Mouse (Mus musculus) cerebellum, adult 8-10 months (tissue): Measurements from ENCODE around the gene Slc22a6.

Experiments
- DNase-seq: peaks from one replicate; pipeline ENCODE4 v3.0.0; 2022

Slc22a6 gene

GRCm38 (mm10) chr19:8617904-8618303 lies at the start of gene Slc22a6:
TSS of gene Slc22a6 (plus strand) at chr19:8618039.
- no peak for DNase-seq

GRCm38 (mm10) chr19:8569453-8569863 lies 48.4 kb upstream of the Slc22a6 start:
- no peak for DNase-seq

GRCm38 (mm10) chr19:8570341-8571040 lies 47.3 kb upstream of the Slc22a6 start:
- DNase-seq, result no peak

DNA sequence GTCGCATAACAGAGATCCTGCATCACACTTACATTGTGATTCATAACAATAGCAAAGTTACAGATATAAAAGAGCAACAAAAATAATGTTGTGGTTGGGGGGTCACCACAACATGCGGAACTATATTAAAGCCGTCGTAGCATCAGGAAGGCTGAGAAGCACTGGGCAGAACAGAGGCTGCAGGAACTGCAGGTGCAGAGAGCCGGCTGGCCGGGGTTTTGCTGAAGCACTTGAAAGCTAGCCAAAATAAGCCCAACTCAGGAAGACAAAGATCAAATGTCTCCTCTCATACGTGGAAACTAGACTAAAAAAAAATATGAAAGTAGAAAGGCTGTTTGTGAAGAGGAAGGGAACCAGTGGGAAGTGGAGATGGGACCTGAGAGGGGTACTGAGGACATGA lies 46.1 kb upstream of the Slc22a6 start:
- no peak for DNase-seq

DNA sequence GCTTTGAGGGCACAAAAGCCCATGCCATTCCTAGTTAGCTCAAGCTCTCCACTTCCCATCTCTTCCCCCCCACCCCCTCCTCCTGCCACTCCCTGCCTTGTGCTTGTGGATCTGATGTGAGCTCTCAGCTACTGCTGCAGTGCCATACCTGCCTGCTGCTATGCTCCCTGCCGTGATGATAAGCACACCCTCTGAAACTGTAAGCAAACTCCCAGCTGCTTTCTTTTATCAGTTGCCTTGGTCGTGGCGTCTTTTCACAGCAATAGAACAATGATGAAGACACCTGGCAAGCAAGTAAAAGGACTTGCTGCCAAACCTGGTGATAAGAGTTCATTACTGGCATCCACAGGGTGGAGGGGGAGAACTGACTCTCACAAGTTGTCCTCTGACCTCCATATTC lies 45.4 kb upstream of the Slc22a6 start:
- DNase-seq, result no peak

DNA sequence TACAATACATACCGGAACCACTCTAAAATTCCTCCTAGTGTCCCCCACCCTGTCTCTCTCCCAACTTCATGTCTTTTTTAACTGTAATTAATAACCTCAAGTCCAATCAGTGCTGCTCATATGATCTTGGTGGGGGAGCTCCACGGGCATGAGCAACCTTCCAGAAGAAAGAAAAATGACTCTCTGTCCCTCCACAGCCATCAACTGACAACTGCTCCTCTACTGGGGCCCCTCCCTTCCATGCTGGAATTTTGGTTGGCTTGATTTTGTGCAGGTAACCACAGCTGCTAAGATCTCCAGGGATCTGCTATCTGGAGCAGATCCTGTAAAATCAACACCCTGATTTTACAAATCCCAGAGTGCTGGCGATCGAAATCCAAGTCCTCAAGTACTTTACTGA lies 40.4 kb upstream of the Slc22a6 start:
- no peak for DNase-seq

- peak; percentile 30 for DNase-seq
Measured at GRCm38 (mm10) chr19:8578293-8578969, 39.4 kb upstream of the Slc22a6 start.

DNA sequence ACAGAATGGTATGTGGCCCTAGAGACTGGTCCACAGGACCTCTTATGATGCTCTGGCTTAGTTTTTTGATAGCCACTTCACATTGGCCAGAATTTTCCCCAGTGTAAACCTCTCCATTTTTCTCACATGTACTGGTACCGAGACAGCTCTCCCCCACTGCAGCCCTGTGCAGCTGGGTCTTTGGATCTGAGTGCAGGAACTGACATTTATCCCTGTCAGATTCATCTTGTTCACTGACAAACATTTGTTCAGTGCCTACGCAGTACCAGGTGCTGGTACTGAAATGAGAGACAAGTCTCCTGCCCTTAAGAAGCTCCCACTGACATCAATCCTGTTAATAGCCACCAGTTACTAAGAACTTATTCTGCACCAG lies 38.9 kb upstream of the Slc22a6 start:
- DNase-seq, result no peak

DNA sequence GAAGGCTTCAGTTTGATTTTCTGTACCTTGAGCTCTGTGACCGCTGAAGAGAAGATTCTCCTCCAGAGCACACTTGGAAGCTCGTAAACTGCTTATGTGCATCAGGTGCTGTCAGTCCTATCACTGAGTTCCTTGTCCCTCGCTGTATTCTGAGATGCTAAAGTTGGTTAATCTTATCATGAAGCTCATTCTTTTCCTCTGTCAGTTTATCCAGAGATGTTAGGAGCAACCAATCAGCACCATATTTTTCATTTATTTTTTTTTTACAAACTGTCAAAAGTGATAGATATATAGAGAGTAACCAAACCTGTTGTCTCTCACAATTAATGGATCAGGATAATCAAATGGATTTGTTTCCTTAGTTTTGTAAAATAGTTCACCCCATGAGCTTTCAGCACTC lies 32.5 kb upstream of the Slc22a6 start:
- no peak for DNase-seq

DNA sequence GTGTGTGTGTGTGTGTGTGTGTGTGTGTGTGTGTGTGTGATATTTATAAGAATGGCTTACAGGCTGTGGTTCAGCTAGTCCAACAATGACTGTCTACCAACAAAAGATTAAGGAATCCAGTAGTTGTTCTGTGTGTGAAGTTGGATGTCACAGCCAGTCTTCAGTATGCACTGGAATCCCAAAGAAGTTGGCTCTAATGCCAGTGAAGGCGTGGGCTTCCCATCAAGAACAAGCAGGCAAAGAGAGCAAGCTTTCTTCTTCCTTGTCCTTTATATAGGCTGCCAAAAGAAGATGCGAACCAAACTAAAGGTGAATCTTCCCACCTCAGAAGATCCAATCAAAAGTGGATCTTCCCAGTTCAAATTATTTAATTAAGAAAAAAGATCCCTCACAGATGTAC lies 31.9 kb upstream of the Slc22a6 start:
- DNase-seq, result no peak

DNA sequence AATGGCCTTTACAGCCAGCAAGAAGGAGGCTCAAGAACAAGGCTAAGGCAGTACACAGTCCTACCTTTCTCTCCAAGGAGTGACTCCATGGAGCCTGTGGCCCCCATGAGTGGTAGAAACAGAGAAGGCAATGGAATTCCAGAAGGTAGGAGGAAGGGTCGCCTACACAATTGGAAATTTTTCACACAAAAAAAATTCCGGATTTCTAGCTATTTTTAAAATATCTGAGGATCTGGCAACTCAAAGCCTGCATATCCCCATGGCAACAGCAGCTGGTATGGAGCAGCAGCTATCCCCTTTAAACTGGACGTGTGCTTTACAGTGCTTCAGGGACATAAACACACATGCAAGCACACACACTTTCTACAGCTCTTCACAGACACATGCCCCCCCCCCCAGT lies 31.5 kb upstream of the Slc22a6 start:
- no peak for DNase-seq

DNA sequence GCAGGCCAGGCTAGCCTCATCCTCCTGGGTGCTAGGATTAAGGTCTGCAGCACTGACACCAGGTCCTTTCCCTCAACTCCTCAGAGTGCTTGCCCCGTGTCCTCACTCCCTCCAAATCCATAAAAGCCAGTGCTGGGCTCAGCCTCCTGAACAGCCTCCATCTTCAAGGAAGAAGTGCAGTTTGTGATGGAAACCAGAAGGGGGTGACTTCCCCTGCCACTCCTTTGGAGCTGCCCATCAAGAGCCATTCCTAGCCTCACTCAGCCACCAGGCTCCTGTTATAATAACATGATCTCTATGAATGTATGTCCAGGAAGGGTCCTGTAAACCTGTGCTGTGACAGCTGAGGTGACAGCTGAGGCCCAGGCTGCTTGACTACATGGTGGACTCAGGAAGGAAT lies 30.5 kb upstream of the Slc22a6 start:
- no peak for DNase-seq

DNA sequence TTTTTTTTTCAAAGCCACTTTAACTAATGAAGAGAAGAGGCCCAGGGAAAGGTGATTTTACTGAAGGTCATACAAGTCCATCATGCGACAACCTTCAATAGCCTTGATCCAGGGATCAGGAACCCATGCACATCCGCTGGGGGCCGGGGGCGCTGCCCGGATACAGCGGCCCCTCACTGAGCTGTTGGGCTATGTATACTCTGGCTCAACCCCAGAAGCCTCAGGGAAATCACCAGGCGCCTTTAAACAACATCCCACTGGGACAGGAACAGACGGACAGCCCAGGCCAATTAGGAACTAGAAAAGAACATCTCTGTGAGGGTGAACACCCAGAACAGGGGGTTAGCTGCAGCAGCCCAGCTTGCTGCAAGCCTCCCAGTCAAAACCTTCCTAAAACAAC lies 26.9 kb upstream of the Slc22a6 start, which contains the start of gene Slc22a8:
Gene Slc22a8, plus strand, starts transcription at position 301 of the 400 bp plus-strand sequence.
- no peak for DNase-seq

- no peak for DNase-seq
Measured at GRCm38 (mm10) chr19:8592155-8592554, 25.7 kb upstream of the Slc22a6 start.

- DNase-seq, result no peak
Measured at GRCm38 (mm10) chr19:8592873-8593408, 24.9 kb upstream of the Slc22a6 start.

- DNase-seq, result no peak
Measured at GRCm38 (mm10) chr19:8593833-8594232, 24.0 kb upstream of the Slc22a6 start.

- DNase-seq, result no peak
Measured at GRCm38 (mm10) chr19:8594518-8594917, 23.3 kb upstream of the Slc22a6 start.

DNA sequence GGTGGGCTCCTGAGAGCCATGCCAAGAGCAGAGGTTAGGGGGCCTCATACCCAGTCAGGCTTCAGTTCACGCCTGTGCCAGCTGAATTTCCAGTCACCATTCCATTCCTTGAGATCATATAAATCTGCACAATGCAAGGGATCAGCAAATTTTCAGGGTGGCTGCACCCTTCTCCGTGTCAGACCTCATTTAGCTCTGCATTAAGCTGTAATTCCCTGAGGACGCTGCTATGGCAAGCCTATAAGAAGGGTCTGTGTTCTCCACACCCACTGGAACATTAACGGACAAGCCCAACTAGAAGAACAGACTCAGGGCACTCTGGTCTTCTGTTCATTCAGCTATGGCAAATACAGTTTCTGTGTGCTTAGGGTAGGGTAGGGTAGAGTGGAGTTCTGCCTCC lies 20.6 kb upstream of the Slc22a6 start:
- DNase-seq, result no peak

DNA sequence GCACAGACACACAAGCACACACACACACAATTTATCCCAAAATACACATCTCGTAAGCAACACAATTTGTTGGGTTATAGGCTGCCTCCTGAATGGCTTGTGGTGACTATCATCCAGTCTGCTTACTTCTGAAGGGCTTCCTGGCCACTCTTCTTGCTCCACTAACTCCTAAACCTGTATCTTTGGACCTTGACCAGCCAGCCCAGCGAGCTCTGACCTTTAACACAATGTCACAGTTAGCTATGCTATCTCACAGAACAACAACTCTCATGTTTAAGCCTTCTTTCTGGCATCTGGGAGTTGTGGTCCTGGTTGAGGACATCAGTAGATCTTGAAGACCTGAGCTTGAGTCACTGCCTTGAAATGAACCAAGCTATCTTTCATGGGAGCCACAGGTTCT lies 18.6 kb upstream of the Slc22a6 start:
- DNase-seq, result no peak

DNA sequence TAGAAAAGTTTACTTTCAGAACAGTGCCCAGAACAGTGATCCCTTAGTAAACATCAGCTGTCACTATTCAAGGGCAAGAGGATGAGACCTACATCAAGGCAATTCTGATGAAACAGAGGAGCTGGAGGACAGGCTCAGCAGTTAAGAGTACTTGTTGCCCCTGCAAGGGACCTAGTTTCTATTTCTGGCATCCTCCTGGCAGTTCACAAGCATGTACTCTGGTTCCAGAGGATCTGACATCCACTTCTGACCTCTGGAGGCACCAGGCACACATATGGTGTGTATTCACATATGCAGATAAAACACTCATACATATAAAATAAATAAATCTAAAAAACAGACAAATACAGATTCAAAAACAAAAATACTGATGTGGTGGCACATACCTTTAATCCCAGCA lies 15.9 kb upstream of the Slc22a6 start:
- DNase-seq, result no peak

GRCm38 (mm10) chr19:8602914-8603313 lies 14.9 kb upstream of the Slc22a6 start:
- DNase-seq, result no peak

DNA sequence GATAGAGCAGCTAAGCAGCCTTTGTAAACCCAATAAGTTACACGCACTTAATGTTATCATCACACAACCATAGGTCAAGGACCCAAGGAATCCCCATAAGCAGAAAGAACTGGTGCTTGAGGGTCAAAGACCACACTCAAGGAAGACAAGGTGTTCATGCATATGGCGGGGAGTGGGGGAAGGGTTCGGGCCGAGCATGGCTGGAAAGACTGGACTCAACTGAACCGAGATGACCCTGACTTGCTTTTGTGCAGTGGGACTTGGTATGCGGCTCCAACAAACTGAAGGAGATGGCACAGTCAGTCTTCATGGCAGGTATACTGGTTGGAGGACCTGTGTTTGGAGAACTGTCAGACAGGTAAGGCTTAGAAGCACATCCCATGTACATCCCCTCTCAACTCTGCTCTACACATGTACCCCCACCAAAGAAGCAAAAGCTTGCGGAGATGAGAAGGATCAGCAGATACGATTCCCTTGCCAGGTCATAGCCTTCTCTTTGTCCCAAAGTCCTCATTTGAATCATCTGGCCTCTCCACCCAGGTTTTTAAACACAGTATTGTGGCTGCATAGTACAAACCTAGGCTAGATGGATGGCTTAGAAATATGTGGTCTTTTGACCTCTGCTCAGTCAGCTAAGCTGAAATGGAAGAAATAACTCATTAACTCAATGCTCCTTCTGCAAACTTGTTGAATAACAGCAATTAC lies 13.2 kb upstream of the Slc22a6 start:
- DNase-seq, result no peak

DNA sequence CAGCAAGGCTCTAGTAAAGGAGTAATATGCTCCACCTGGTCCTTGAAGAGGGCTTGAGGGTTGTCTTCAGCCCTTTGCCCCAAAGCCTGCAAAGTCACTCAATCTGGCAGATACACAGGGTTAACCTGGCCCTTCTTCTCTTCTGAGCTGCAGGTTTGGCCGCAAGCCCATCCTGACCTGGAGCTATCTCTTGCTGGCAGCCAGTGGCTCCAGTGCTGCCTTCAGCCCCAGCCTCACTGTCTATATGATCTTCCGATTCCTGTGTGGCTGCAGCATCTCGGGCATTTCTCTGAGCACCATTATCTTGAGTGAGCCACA lies 12.6 kb upstream of the Slc22a6 start:
- DNase-seq, result no peak
